Mouse (Mus musculus): ENCODE results near the gene Dpagt1.
A peak's percentile ranks its signal among the peaks of the same experiment; 100 is the strongest.

Dpagt1 gene

DNA sequence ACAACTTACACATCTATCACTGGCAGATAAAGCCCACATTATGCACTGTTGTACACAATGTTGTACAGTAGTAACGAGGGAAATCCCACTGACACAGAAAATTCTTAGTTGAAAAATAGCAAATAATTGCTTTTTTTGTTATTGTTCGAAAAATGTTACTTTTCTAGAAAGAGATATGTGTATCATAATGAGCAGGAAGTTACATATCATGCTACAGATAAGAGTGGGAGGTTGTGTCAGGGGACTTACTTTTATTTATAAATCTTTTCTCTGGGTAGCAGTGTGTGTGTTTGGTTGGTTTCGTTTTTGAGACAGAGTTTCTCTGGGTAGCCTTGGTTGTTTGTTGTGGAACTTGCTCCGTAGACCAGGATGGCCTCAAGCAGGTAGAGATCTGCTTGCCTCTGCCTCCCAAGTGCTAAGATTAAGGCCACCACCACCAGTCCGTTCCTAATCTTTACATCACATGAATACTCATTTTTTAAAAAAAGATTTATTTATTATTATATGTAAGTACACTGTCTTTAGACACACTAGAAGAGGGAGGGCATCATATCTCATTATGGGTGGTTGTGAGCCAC lies 52.4 kb downstream of the Dpagt1 start:
- no peak for DNase-seq (ENCODE audit: low spot score in 2 of 2)

DNA sequence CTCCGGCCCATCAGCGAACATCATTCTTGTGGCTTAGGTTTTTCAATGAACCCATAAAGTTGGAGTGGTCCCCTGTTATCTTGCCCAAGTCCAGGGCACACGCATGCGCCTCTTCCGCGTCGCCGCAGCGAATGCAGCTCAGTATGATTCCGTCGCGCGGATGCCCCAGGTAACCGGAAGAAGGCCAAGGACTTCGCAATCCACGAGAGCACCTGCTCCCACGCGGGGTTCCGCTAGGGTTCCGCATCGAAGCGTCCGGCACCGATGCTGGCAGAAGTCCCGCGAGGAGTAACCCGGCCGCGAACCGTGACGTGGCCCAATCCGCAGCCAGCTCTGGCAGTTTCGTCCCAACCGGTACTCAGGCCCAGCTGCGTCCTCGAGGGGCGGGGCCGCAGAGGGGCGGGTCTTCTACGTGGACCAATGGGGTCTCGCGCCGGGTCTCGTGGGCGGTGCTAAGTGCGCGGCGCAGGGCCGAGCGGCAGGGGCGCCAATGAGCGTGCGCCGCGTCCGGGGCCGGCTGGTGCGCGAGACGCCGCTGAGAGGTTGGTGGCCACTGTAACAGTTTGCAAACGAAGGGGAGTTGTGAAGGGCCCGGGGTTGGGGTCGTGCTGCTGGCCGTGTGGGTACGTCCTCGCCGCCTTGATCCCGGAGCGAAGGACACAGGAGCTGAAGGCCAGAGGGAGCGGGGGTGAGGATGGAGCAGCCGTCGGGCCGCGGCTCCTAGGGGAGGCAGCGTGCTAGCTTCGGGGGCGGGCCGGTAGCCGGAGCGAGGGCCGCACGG lies 53.4 kb downstream of the Dpagt1 start, which contains the start of gene Hyou1:
TSS of gene Hyou1 (plus strand) at position 437 of the 781 bp plus-strand sequence.
- peak; percentile 98 to 99 for DNase-seq (ENCODE audit: low spot score in 2 of 2)

- no peak for DNase-seq (ENCODE audit: low spot score in 2 of 2)
These were observed 54.0 kb downstream of the Dpagt1 start for GRCm38 (mm10) chr9:44379862-44380261.

Data from frontal cortex, postnatal 10 days (tissue).